Mouse (Mus musculus) intestine, postnatal 0 days (tissue): ENCODE measurements around the gene Arpc2. TPM values are rescaled to one million over a fixed set of nuclear protein-coding genes. Genes with fewer than 3 reads are reported as not detected.

Source experiments
- ATAC-seq: fragments of 200-750 bp; cut with Nextera tagmentation; 2 replicates; pipeline ENCODE4 v1.8.0; 2017; ENCODE audit warnings: mild to moderate bottlenecking, moderate TSS enrichment, moderate library complexity
- H3K27ac ChIP-seq: fragments of 300-500 bp; sonication (generic); 2 replicates; pipeline ENCODE4 v1.5.1; 2014; ENCODE audit warnings: mild to moderate bottlenecking, low read depth, low read length, moderate library complexity
- H3K27me3 ChIP-seq: fragments of 300-500 bp; sonication (generic); replicated peaks from 2 replicates; pipeline ENCODE4 v1.6.1; 2014; ENCODE audit warnings: low read length, mixed read lengths; ENCODE audit not compliant: control insufficient read depth, insufficient read depth
- H3K36me3 ChIP-seq: fragments of 300-500 bp; sonication (generic); 2 replicates; pipeline ENCODE4 v1.6.1; 2014; ENCODE audit warnings: mild to moderate bottlenecking, moderate library complexity; ENCODE audit not compliant: control insufficient read depth, insufficient read depth
- H3K4me1 ChIP-seq: fragments of 300-500 bp; sonication (generic); replicated peaks from 2 replicates; pipeline ENCODE4 v1.6.1; 2014; ENCODE audit warnings: antibody characterized with exemption, low read length, mixed read lengths; ENCODE audit not compliant: control insufficient read depth, insufficient read depth
- H3K4me2 ChIP-seq: fragments of 300-500 bp; sonication (generic); replicated peaks from 2 replicates; pipeline ENCODE4 v1.6.1; 2014; ENCODE audit warnings: low read depth, mild to moderate bottlenecking, moderate library complexity
- H3K4me3 ChIP-seq: fragments of 300-500 bp; sonication (generic); 2 replicates; pipeline ENCODE4 v1.5.1; 2014; ENCODE audit warnings: low read depth, low read length
- H3K9ac ChIP-seq: fragments of 300-500 bp; sonication (generic); 2 replicates; pipeline ENCODE4 v1.6.1; 2014; ENCODE audit warnings: mild to moderate bottlenecking, low read depth, low read length
- H3K9me3 ChIP-seq: fragments of 300-500 bp; sonication (generic); 2 replicates; pipeline ENCODE4 v1.6.1; 2016; ENCODE audit warnings: mixed run types; ENCODE audit not compliant: control insufficient read depth
- CTCF ChIP-seq: sonication (generic); IDR thresholded peaks from 2 replicates; pipeline ENCODE4 v1.5.1; 2016; ENCODE audit warnings: low read depth, mild to moderate bottlenecking, control low read depth, antibody characterized with exemption, moderate library complexity
- WGBS: fragments of 180-500 bp; shearing (Covaris S2); extraction: QIAGEN DNeasy Blood & Tissue Kit; methylation state at CpG from one replicate; pipeline ENCODE4 v1.1.7; 2014; 5-methylcytosine and 5-hydroxymethylcytosine counted together
- microRNA counts: library from miRNA; unstranded; fragments of <30 nt; microRNA quantifications from one replicate; lab custom pipeline; 2016
- microRNA-seq: library from miRNA; unstranded; fragments of <30 nt; microRNA quantifications from one replicate; pipeline ENCODE4, GENCODE M21; 2016
- polyA plus RNA-seq: library from polyadenylated mRNA; unstranded; fragments of >200 nt; fragmentation: Nextera tagmentation; extraction: Ambion mirVana; gene quantifications from 2 replicates; pipeline ENCODE4 v1.2.1, GENCODE M21; 2015

Gene Arpc2
- polyA plus RNA-seq, 1 experiment from 2014 or later, result 529 TPM

GRCm38 (mm10) chr1:74313049-74313692 lies 77.3 kb downstream of the Arpc2 start:
- 0% methylated on average over 3 of the region's 3 CpGs for WGBS
- peak; percentile 32 for ATAC-seq
- peak; percentile 97 for TF ChIP-seq CTCF
- Histone ChIP-seq H3K9me3 (no peaks in the 10 kb centered on the region), H3K27ac (no peak overlapping the region), H3K4me3 (no peak overlapping the region), H3K4me2 (no peak overlapping the region), H3K9ac (no peak overlapping the region), H3K27me3 (no peaks in the 10 kb centered on the region), H3K36me3 (no peaks in the 10 kb centered on the region), H3K4me1 (0 out of 2 replicates have a peak, but pooled peaks cover 3% of the 10 kb centered on the region)

GRCm38 (mm10) chr1:74314796-74315195 lies 78.9 kb downstream of the Arpc2 start:
- Histone ChIP-seq H3K36me3 (no peaks in the 10 kb centered on the region), H3K4me1 (0 out of 2 replicates have a peak, but pooled peaks cover 2% of the 10 kb centered on the region), H3K4me3 (no peak overlapping the region), H3K27ac (no peak overlapping the region), H3K9me3 (no peaks in the 10 kb centered on the region), H3K9ac (no peak overlapping the region), H3K4me2 (no peak overlapping the region), H3K27me3 (no peaks in the 10 kb centered on the region)
- no peak for TF ChIP-seq CTCF
- WGBS, result 82% methylated on average over 3 of the region's 3 CpGs
- no peak for ATAC-seq

- Histone ChIP-seq H3K9ac (no peak overlapping the region), H3K9me3 (no peaks in the 10 kb centered on the region), H3K4me1 (no peaks in the 10 kb centered on the region), H3K27ac (no peak overlapping the region), H3K27me3 (no peaks in the 10 kb centered on the region), H3K4me2 (no peak overlapping the region), H3K4me3 (no peak overlapping the region), H3K36me3 (no peaks in the 10 kb centered on the region)
- no peak for TF ChIP-seq CTCF
- ATAC-seq, result no peak
- WGBS, result 82% methylated on average over 4 of the region's 4 CpGs
Observed at GRCm38 (mm10) chr1:74316114-74316827, 80.4 kb downstream of the Arpc2 start.

MicroRNA genes within 50 kb of the gene (microRNA counts, 519-probe panel; counts per million panel counts)
- 604 counts per million, percentile 3 among the panel's probes with 10 or more counts for microRNA mmu-miR-1928 (lab: Ali Mortazavi, UCI)

Small RNA genes within 50 kb of the gene (microRNA-seq; reads per million reads assigned to microRNA genes)
- not detected for gene Mir1928

Other genes starting within 250 kb of the Arpc2 start
- gene Tns1, start 111.6 kb upstream of the Arpc2 start, polyA plus RNA-seq, result 20.0 and 21.5 TPM in 2 replicates
- 0.10 TPM in 1 of 2 replicates, not detected in the other for gene Rufy4, start 110.5 kb upstream of the Arpc2 start, polyA plus RNA-seq
- 0.07 TPM in 2 replicates for gene Cxcr2, start 82.1 kb upstream of the Arpc2 start, polyA plus RNA-seq
- gene Cxcr1, start 41.5 kb upstream of the Arpc2 start, polyA plus RNA-seq, result not detected in 2 replicates
- gene Gpbar1, start 42.5 kb downstream of the Arpc2 start, polyA plus RNA-seq, result 0.78 and 0.93 TPM in 2 replicates
- 130 and 136 TPM in 2 replicates for gene Aamp, start 48.7 kb downstream of the Arpc2 start, polyA plus RNA-seq
- gene Pnkd, start 48.8 kb downstream of the Arpc2 start, polyA plus RNA-seq, result 103 and 107 TPM in 2 replicates
- 47.4 and 49.1 TPM in 2 replicates for gene Tmbim1, start 69.5 kb downstream of the Arpc2 start, polyA plus RNA-seq
- gene Catip, start 126.0 kb downstream of the Arpc2 start, polyA plus RNA-seq, result 0.25 and 0.33 TPM in 2 replicates
- 3.8 and 4.3 TPM in 2 replicates for gene Slc11a1, start 139.1 kb downstream of the Arpc2 start, polyA plus RNA-seq
- gene Ctdsp1, start 155.4 kb downstream of the Arpc2 start, polyA plus RNA-seq, result 48.9 and 52.4 TPM in 2 replicates
- 217 and 244 TPM in 2 replicates for gene Vil1, start 173.3 kb downstream of the Arpc2 start, polyA plus RNA-seq